Mouse (Mus musculus): ENCODE data around the gene Scly. TPM values are rescaled to one million over a fixed set of nuclear protein-coding genes. Genes with fewer than 3 reads are reported as not detected.
A peak's percentile ranks its signal among the peaks of the same experiment; 100 is the strongest.

Scly gene
- polyA plus RNA-seq, 1 experiment from 2014 or later = 18.6 TPM

DNA sequence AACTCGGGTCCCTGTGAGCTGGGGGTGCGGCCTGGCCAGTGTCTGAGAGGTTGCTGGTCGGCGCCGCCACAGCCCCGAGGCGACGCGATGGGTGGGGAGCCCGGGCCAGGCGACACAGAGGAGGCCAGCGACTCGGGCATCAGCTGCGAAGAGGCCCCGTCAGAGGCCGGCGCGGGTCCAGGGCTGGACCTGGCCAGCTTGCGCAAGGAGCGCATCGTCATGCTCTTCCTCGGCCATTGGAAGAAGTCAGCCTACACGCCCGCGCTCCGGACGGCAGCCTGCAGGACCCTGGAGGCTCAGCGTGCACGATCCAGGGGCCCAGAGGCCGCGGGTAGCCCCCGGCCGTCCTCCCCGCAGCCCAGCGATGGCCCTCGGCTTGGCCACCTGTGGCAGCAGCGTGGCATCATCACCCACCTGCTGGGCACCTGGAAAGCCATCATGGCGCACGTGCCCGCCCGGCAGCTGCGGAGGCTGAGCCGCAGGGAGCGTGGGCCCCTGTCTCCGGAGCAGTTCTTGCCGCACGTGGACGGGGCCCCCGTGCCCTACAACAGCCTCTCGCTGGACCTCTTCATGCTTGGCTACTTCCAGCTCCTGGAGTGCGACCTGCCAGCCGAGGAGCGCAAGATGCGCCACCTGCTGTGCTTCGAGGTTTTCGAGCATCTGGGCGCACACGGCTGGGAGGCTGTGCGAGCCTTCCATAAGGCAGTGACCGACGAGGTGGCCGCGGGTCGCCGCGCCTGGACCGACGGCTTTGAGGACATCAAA, 47.0 kb downstream of the Scly start:
- Histone ChIP-seq H3K27ac (no peak overlapping the region), H3K4me3 (replicated peaks) (peak overlapping the region; percentile 32), H3K4me2 (replicated peaks) (peak overlapping the region; percentile 59), H3K4me1 (replicated peaks) (peaks cover 12% of the 10 kb centered on the region; the same call in 1 of the 2 replicates), H3K9ac (no peak overlapping the region), H3K36me3 (no peaks in the 10 kb centered on the region), H3K9me3 (no peaks in the 10 kb centered on the region), H3K27me3 (replicated peaks) (peaks cover 44% of the 10 kb centered on the region)
- ATAC-seq = peak; percentile 34
- WGBS = 2% methylated on average over 68 of the region's 68 CpGs

DNA sequence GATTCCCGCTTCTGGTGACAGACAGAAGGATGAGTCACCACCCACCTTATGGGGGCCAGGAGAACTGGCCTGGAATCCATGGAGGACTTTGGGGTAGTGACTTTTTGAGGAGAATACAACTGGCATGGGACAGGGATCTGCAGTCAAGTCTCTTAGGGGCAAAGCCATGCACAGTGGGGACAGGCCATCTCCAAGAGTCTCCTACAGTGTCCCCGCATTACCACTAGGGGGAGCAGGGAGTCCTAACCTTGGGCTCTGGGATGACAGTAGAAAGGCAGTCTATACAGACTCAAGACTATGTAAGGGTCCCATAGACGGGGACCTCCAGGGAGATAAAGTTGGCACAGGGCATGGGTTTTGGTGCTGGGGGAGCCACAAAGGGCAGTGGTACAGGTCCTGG, 48.8 kb downstream of the Scly start:
- no peak overlapping the region for H3K9ac ChIP-seq
- H3K27me3 ChIP-seq (replicated peaks) = peaks cover 41% of the 10 kb centered on the region
- peaks cover 12% of the 10 kb centered on the region; the same call in 1 of the 2 replicates for H3K4me1 ChIP-seq (replicated peaks)
- H3K36me3 ChIP-seq = no peaks in the 10 kb centered on the region
- WGBS = 34% methylated on average over 3 of the region's 3 CpGs
- H3K9me3 ChIP-seq = no peaks in the 10 kb centered on the region
- H3K27ac ChIP-seq = no peak overlapping the region
- no peak overlapping the region for H3K4me3 ChIP-seq (replicated peaks)
- peak; percentile 72 for ATAC-seq
- no peak overlapping the region for H3K4me2 ChIP-seq (replicated peaks)

DNA sequence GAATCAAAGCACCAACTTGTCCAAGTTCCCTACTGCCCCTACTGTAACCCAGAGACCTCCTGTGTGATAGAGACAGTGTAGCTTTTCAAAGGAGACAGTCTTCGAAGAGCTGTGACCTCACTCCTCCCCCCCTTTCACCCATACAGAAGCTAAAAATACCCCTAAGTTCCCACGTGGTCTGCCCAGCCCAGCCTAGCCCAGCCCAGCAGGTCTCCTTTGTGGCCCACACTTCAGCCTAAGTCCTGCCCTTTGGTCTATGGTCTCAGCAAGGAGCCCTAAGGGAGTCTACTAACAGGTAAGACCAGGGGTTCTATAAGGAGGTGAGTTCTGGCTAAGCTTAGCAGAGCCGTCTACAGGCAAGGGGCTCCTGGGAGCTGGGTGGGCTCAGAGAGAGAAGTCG, 52.7 kb downstream of the Scly start, which contains the start of gene Klhl30:
TSS of gene Klhl30 (plus strand) at position 176 of the 400 bp plus-strand sequence.
- ATAC-seq = no peak
- Histone ChIP-seq H3K36me3 (no peaks in the 10 kb centered on the region), H3K4me1 (replicated peaks) (no peaks in the 10 kb centered on the region), H3K4me2 (replicated peaks) (no peak within 1 kb of the TSS), H3K27me3 (replicated peaks) (peaks cover 11% of the 10 kb centered on the region), H3K9ac (no peak within 1 kb of the TSS), H3K9me3 (no peaks in the 10 kb centered on the region), H3K4me3 (replicated peaks) (no peak within 1 kb of the TSS), H3K27ac (no peak within 1 kb of the TSS)
- WGBS = 59% methylated on average over 4 of the region's 4 CpGs

DNA sequence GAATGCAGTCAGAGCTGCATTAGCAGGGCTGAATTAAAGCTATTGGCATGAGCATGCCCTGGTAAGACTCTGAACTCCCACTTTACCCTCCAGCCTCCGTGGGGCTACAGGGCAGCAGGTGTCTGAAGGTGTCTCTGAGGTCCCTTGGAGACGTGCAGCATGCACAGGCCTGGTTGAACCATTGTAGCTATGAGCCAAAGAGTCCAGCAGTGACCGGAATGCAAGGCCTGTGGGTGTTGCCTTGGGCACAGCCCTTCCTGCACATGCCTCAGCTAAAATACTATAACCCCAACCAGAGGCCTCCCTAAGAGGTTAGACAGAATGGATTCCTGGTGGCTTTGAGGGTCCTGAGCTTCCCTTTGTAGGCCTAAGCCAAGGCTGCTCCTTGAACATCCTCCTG, 53.1 kb downstream of the Scly start:
- H3K27me3 ChIP-seq (replicated peaks) = peaks cover 6% of the 10 kb centered on the region
- no peak overlapping the region for H3K4me3 ChIP-seq (replicated peaks)
- H3K9ac ChIP-seq = no peak overlapping the region
- no peak for ATAC-seq
- no peaks in the 10 kb centered on the region for H3K9me3 ChIP-seq
- H3K36me3 ChIP-seq = no peaks in the 10 kb centered on the region
- H3K4me2 ChIP-seq (replicated peaks) = no peak overlapping the region
- H3K27ac ChIP-seq = no peak overlapping the region
- 76% methylated on average over 3 of the region's 3 CpGs for WGBS
- no peaks in the 10 kb centered on the region for H3K4me1 ChIP-seq (replicated peaks)

DNA sequence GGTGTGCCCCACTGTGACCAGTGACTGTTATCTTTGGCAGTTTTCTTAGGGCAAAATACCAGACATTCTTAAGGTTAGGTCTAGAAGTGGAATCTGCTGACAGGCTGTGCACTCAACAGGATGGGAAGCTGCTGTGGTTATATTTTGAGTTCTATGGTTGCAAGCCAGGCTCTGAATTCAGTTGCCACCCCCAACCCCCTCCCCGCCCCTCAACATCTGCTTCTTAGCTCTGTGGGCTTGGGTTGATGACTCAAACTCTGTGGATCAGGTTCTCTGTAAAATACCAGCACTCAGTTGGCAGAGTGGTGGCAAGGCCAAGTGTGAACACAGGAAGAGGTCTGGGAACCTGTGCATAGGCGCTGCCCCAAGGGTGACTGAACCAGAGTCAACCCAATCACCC, 54.1 kb downstream of the Scly start:
- no peak overlapping the region for H3K9ac ChIP-seq
- no peaks in the 10 kb centered on the region for H3K9me3 ChIP-seq
- H3K27ac ChIP-seq = no peak overlapping the region
- no peak for ATAC-seq
- H3K4me1 ChIP-seq (replicated peaks) = no peaks in the 10 kb centered on the region
- no peak overlapping the region for H3K4me3 ChIP-seq (replicated peaks)
- no peaks in the 10 kb centered on the region for H3K36me3 ChIP-seq
- 88% methylated on average over 2 of the region's 2 CpGs for WGBS
- no peak overlapping the region for H3K4me2 ChIP-seq (replicated peaks)
- no peaks in the 10 kb centered on the region for H3K27me3 ChIP-seq (replicated peaks)

DNA sequence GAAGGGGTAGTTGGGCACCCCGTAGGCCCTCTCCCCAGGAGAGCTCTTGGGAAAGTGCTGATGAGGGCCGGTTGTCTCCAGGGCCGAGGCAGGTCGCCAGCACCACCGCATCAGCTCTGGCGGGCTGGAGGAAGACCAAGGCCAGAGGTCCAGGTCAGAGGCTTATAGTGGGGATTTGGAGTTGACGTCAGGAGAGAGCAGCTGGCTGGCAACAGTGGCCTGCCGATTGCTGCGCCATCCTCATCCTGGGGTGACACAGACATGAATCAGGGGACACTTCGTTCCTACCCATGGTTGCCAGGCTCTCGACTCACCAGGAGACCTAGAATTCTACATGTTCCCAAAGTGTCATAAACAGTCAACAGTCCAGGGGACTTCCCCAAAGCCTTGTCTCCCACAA, 58.0 kb downstream of the Scly start:
- no peak for ATAC-seq
- no peaks in the 10 kb centered on the region for H3K9me3 ChIP-seq
- no peak overlapping the region for H3K9ac ChIP-seq
- no peaks in the 10 kb centered on the region for H3K36me3 ChIP-seq
- H3K27me3 ChIP-seq (replicated peaks) = no peaks in the 10 kb centered on the region
- H3K4me2 ChIP-seq (replicated peaks) = no peak overlapping the region
- H3K4me3 ChIP-seq (replicated peaks) = no peak overlapping the region
- no peaks in the 10 kb centered on the region for H3K4me1 ChIP-seq (replicated peaks)
- WGBS = 84% methylated on average over 11 of the region's 11 CpGs
- no peak overlapping the region for H3K27ac ChIP-seq

DNA sequence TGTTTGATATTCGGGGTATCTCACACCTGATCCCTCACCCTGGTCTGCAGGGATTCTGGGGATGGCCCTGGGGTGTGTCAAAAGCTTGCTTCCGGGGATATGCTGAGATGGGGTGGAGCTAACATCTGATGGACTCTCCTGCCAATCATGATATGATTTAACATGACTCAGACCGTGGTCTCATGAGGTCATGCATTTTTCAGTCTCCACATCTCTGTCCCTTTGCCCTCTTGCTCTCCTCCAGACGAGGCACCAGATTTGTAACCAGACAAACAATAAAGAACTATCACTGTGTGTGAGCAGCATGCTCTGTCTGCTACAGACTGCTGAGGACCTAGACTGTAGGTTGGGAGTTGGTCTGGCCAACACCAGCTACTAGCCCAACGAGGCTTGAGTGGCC, 64.0 kb downstream of the Scly start:
- Histone ChIP-seq H3K4me2 (replicated peaks) (no peak overlapping the region), H3K9me3 (no peaks in the 10 kb centered on the region), H3K9ac (no peak overlapping the region), H3K27me3 (replicated peaks) (no peaks in the 10 kb centered on the region), H3K36me3 (no peaks in the 10 kb centered on the region), H3K4me1 (replicated peaks) (peaks cover 6% of the 10 kb centered on the region; the same call in 1 of the 2 replicates), H3K27ac (no peak overlapping the region), H3K4me3 (replicated peaks) (no peak overlapping the region)
- 71% methylated on average over 5 of the region's 5 CpGs for WGBS
- no peak for ATAC-seq

DNA sequence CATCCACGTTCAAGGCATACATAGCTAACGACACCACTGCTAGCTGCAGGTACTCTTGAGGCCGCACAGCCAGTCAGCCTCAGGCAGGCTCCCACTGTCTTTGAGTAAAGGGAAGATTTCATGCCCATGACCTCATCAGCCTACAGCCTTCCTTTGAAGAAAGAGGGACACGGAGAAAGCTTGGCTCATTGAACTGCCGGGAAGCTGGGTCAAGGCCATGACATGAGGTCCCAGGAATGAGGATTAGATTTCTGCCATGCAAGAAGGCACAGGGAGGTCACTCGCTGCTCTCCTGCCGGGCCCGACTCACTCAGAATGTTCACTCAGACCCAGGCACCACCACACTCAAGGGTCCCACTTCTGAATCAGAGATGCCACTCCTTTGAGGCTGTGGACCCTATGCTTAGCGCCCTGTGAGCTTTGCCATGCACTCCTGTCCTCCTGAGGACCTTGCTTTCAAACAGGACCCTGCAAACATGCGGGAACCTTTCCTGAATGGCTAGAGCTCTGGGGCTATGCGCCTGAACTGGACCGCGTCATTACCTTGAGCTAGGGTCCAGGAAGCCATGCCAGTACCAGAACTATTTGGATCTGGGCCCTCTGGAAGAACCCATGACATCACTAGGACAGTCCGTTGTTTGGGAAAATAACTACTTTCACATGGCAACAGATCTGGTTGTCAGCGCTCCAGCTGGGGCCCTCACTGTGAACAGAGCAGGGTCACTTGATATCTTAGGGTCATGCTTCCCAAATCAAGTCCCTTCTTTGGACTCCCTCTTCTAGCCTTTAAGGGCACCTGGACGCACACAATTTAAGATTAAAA, 66.9 kb downstream of the Scly start:
- no peak overlapping the region for H3K4me3 ChIP-seq (replicated peaks)
- H3K4me1 ChIP-seq (replicated peaks) = peaks cover 18% of the 10 kb centered on the region
- H3K9me3 ChIP-seq = no peaks in the 10 kb centered on the region
- H3K9ac ChIP-seq = no peak overlapping the region
- H3K27me3 ChIP-seq (replicated peaks) = no peaks in the 10 kb centered on the region
- H3K27ac ChIP-seq = no peak overlapping the region
- ATAC-seq = no peak
- H3K36me3 ChIP-seq = no peaks in the 10 kb centered on the region
- 91% methylated on average over 16 of the region's 16 CpGs for WGBS
- H3K4me2 ChIP-seq (replicated peaks) = no peak overlapping the region

DNA sequence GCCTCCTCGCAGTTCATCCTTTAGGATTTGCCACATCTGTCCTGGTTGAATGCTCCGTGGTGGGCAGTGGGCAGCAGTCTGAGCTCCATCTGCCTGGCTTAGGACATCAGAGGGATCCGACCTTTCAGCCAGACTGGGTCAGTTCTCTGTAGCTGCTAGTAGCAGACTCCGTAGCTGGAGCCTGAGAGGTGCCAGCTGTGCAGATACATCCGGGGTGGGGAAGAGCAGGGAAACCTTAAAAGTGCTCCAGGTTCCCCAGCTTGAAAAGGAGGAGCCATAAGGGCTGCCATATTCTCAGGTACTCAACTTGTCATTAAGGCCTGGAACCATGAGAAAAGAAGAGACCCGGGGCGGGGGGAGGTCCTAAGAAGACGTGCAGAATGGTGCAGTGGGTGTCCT, 67.7 kb downstream of the Scly start:
- H3K9me3 ChIP-seq = no peaks in the 10 kb centered on the region
- 30% methylated on average over 8 of the region's 8 CpGs for WGBS
- peak overlapping the region; percentile 59 for H3K4me3 ChIP-seq (replicated peaks)
- no peak overlapping the region for H3K27ac ChIP-seq
- peaks cover 20% of the 10 kb centered on the region for H3K4me1 ChIP-seq (replicated peaks)
- H3K9ac ChIP-seq = peak overlapping the region; percentile 76; the same call in 1 of the 2 replicates
- peak overlapping the region; percentile 97 for H3K4me2 ChIP-seq (replicated peaks)
- no peak for ATAC-seq
- no peaks in the 10 kb centered on the region for H3K27me3 ChIP-seq (replicated peaks)
- H3K36me3 ChIP-seq = no peaks in the 10 kb centered on the region; the same call in 1 of the 2 replicates

DNA sequence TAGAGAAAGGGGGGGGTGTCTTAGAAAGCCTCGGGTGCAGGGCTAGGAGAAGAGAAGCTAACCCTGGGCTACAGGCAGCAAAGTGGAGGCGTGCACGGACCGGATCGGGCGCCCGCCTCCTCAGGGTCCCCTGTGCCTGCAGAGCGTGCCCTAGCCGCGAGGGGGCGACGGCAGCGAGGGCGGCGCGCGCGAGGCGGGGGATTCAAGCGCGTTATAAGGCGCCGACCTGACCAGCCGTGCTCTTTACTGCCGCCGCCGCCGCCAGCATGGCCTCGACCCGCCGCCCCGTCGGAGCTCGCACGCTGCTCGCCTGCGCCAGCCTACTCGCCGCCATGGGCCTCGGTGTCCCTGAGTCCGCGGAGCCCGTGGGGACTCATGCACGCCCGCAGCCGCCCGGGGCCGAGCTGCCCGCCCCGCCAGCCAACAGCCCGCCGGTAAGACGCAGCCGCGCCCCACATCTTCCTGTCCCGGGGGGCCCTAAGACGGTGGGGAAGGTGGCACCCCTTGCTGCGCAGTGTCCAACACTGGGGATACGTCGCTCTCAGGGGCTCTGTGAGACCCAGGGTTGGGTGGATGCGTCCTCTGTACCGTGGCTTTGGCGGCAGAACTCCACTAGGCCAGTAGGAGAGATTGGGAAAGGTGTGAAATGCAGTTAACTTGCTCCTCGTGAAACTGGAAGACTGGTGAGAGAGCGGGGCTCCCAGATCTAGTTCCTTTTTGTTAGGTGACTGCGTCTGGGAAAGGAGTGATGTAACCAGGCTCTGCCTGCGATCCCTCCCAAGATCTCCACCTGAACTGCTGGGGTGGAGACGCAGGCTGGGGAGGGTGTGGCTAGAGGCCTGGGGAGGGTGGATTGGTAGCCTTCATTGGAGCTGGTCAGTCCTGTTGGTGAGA, 68.3 kb downstream of the Scly start, which contains the start of gene Erfe:
TSS of gene Erfe (plus strand) at position 216 of the 894 bp plus-strand sequence.
- peak within 1 kb of the TSS; percentile 97 for H3K4me2 ChIP-seq (replicated peaks)
- peaks cover 20% of the 10 kb centered on the region for H3K4me1 ChIP-seq (replicated peaks)
- no peaks in the 10 kb centered on the region for H3K27me3 ChIP-seq (replicated peaks)
- peak within 1 kb of the TSS; percentile 75 for H3K27ac ChIP-seq
- peaks cover 6% of the 10 kb centered on the region for H3K36me3 ChIP-seq
- H3K9ac ChIP-seq = peak within 1 kb of the TSS; percentile 76
- no peaks in the 10 kb centered on the region for H3K9me3 ChIP-seq
- 1% methylated on average over 66 of the region's 68 CpGs for WGBS
- peak; percentile 79 for ATAC-seq
- H3K4me3 ChIP-seq (replicated peaks) = peak within 1 kb of the TSS; percentile 59

DNA sequence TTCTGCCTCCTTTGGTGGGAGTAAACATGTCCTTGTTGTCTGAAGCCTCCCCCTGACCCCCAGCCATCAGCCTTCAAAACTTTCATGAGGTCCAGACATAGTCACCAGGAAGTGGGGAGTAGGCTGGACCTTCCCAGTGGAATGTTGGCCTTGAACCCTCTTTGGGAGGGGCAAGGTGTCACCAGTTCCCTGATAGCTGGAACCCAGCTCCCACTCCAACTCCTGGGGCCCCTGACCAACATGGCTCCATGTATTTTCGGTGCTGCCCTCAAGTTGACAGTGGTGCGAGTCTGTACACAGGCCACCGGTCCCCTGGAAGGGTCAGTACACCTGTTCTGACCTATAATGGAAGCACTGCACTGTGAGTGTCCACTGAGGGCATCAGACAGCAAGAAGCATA, 69.2 kb downstream of the Scly start:
- peaks cover 20% of the 10 kb centered on the region for H3K4me1 ChIP-seq (replicated peaks)
- 94% methylated on average over 3 of the region's 3 CpGs for WGBS
- peak overlapping the region; percentile 97 for H3K4me2 ChIP-seq (replicated peaks)

DNA sequence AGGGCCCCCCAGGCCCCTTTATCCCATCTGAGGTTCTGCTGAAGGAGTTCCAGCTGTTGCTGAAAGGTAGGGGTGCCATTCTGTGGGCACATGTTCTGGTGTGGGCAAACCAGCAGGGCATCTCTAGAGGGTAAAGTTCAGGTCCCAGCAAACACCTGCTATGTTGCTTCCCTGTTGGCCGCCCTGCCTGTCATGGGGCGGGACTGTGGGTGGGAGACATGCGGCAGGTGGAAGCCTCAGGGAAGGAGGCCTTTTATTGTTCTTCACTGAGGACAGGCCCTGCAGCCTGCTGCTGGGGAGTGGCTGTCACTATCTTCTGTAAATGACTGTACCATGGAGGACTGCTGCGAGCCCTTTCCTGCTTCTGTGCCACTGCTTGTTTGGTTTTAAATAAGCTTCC, 71.3 kb downstream of the Scly start:
- WGBS = 48% methylated on average over 4 of the region's 4 CpGs
- Histone ChIP-seq H3K9ac (no peak overlapping the region), H3K36me3 (peaks cover 26% of the 10 kb centered on the region), H3K27ac (peak overlapping the region; percentile 73), H3K27me3 (replicated peaks) (no peaks in the 10 kb centered on the region), H3K4me1 (replicated peaks) (peaks cover 20% of the 10 kb centered on the region), H3K4me3 (replicated peaks) (no peak overlapping the region), H3K4me2 (replicated peaks) (peak overlapping the region; percentile 15; the same call in 1 of the 2 replicates), H3K9me3 (no peaks in the 10 kb centered on the region)
- ATAC-seq = peak; percentile 79

More for the DNA sequence above, 69.2 kb downstream of the Scly start:
- H3K4me3 ChIP-seq (replicated peaks) = peak overlapping the region; percentile 59
- no peaks in the 10 kb centered on the region for H3K9me3 ChIP-seq
- peaks cover 15% of the 10 kb centered on the region for H3K36me3 ChIP-seq
- no peak overlapping the region for H3K9ac ChIP-seq
- ATAC-seq = no peak
- no peaks in the 10 kb centered on the region for H3K27me3 ChIP-seq (replicated peaks)
- H3K27ac ChIP-seq = no peak overlapping the region

Data from intestine, embryonic 15.5 days (tissue).